Mouse (Mus musculus): ENCODE data around the gene H2-T23.
"Not testable (repeated sequence)": the region's sequence is repeated elsewhere in the genome, so short reads cannot be mapped to it uniquely, and the experiment has no call there.

The H2-T23 gene

DNA sequence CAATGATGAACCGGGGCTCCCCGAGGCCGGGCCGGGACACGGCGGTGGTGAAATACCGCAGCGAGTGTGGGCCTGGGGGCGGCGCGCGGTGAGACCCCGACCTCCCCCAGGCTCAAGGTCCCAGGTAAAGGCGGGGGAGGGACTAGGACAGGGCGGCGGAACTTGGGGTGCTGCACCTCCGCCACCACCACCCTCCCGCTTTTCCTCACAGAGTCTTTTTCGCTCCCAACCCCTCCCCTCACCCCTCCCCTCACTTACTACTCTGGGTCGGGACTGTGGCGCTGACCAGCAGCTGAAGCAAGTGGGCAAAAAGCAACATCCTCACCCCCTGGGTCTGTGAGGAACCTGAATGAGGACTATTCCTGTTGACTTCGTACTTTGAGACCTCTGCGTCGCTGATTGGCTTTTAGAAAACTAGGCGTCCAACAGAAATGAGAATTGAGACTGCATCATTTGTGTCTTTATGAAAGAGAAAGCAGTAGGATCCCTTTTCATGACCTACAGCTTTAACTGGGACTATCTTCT, at the start of gene H2-T23:
H2-T23 (minus strand) TSS at position 505 of the 525 bp plus-strand sequence.
- in situ Hi-C loops (cut with MboI, MseI), result loop anchor here (5.0 kb wide), 2 partner anchors 35 to 80 kb away; no protein-coding TSS in a partner anchor

DNA sequence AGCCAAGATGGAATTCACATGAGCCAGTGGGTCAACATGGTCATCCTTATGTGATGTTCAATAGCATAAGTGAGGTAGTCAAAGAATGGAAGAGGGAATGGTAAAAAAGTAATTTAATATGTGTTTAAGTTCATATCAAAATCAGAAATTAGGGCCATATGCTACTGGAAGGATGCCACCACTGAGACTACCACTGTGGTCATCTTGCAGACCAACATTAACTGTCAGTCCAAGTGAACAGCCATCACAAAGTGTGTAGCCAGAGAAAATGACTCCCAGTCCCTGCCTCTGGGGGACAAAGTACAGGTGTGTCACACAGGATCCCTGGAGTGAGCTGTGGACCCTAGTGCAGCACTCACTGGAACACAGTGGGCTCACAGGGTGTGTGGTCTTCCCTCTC, 49.2 kb upstream of the H2-T23 start:
- in situ Hi-C loops (cut with MboI, MseI), result loop anchor here (5.0 kb wide), 2 partner anchors 35 to 40 kb away; partner anchors contain the start of genes Gm6034 and H2-T22

DNA sequence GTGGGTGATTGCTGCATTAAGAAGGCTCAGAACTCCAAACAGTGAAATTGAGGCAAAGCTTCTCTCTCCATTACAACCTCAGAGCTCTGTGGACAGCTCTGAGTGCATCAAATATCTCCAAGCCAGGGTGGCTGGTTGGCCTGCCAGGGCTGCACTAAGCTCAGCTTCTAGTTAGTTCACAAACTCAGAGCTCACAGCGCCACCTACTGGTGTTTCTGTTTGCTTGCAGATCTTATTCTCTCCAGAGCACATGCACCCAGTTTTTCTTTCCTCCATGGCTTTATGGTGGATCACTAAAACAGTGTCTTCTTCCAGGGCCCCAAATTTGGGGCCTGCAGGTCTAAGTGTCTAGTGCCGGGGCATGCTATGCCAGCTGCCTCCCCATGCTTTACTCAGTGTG, 28.2 kb upstream of the H2-T23 start:
- in situ Hi-C loops (cut with MboI, MseI), result no loop called here

DNA sequence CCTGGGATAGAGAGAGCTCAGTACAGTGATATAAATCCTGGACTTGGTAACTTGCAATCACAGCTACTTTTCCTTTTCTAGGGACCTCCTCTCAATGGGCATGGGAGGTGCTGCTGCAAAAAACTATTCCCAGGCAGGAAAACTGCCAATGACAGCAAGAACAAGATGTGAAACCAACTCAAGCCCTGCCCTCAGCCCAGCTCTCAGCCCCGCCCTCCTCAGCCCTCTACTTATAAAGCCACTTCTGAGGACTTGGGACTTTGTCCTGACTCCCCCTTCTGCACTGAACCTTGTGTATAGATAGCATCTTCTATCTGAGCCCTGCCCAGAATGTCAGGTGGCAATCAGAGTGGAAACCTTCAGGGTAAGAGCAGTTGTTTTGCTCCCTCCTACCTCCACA, 25.7 kb upstream of the H2-T23 start, which contains the start of gene Gm11127:
Gm11127 (minus strand) TSS at position 10 of the 400 bp plus-strand sequence.
- in situ Hi-C loops (cut with MboI, MseI), result loop anchor here (10.0 kb wide), 1 partner anchor 66 kb away; the partner anchor contains the start of genes Gm19684 and Gm7030

DNA sequence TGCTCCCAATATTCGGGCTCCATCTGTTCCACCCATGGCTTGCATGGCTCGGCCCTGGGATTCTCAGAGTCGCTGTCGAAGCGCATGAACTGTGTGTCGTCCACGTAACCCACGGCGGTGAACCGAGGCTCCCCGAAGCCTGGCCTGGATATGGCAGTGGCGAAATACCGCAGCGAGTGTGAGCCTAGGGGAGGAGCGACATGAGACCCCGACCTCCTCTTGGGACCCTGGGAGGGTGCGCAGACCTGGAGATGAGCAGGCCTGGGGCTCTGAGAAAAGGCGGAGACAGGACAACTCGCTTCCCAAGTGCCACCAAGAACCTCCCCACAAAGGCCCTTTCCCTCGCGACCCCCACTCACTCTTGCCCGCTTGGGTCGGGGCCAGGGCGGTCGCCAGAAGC, 25.3 kb upstream of the H2-T23 start:
- in situ Hi-C loops (cut with MboI, MseI), result loop anchor here (10.0 kb wide), 1 partner anchor 67 kb away; the partner anchor contains the start of genes Gm19684 and Gm7030

DNA sequence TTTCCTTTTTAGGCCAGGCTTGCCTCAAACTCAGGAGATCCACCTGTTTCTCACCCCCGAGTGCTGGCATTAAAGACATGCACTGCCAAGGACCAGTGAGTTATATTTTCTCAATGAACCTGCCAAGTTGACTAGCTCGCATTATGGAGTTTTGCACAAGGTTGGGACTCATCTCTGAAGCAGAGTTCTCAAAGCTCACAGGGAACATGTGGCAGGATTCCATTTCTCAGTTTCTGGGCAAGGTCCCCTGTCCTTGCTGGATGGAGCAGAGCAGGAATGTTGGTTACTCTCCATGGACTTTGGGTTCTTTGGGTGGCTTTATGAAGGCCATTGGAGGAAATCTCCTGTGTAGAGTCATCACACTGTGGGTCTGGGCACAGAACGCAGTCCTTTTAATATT, 10.6 kb upstream of the H2-T23 start:
- in situ Hi-C loops (cut with MboI, MseI), result loop anchor here (5.0 kb wide), 1 partner anchor 39 kb away; no protein-coding TSS in a partner anchor

DNA sequence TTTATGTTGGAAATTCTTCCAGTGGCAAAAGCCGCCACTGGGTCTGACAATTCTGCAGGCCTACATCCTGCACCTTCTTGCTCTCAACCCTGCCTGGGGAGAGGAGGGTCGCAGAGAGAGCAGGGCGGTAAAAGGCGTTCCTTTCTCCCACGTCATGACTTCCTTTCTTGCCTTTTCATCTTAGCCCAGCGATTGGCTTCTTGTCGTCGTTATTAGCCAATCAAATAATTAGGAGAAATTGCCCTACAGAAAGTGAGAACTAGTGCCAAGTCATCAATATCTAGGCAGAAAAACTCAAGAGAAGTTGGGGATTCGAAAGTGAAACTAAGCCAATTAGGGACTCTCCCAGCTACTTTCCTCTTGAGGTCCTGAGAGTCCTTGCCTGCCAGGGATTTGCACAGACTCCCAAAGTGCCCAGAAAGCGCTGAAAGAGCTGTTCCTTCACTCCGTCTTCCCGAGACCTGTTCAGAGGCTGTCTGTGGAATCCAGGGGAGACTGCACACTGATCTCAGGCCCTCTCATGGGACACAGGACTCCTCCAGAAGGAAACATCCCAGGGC, 10.0 kb upstream of the H2-T23 start, which contains the start of the genes H2-T22 and Gm6034:
H2-T22 (minus strand) TSS at position 138 of the 560 bp plus-strand sequence.
Gm6034 (plus strand) TSS at position 352 of the 560 bp plus-strand sequence.
- in situ Hi-C loops (cut with MboI, MseI), result loop anchor here (5.0 kb wide), 1 partner anchor 40 kb away; no protein-coding TSS in a partner anchor

DNA sequence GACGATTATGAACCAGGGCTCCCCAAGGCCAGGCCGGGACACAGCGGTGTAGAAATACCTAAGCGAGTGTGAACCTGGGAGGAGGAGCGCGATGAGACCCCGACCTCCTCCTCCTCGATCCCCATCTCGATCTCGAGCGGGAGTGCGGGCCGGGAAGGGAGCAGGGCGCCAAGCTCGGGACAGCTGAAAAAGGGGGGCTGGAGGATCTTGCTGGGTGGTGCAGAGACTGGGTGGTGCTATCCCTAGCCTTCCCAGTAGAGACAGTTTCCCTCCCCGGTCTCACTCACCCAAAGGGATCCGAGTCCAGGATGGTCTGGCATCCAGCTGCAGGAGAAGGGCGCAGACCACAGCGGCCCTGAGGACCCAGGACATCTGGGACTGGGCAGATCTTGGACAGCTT, 9.4 kb upstream of the H2-T23 start:
- in situ Hi-C loops (cut with MboI, MseI), result loop anchor here (5.0 kb wide), 1 partner anchor 40 kb away; no protein-coding TSS in a partner anchor

DNA sequence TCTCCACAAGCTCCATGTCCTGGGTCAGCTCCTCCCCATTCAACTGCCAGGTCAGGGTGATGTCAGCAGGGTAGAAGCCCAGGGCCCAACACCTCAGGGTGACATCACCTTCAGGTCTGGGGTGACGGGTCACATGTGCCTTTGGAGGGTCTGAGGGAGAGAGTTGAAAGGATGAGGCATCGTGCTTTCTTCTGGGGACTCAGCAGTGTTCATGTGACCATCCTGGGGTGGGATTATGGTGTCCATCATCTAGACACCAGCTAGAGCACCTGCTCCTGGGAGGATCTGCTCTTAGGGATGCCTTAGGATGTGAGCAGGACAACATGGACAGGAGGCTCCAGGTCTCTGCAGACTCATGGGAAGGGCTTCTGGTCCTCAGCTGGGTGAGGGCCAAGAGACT, 7.9 kb upstream of the H2-T23 start:
- in situ Hi-C loops (cut with MboI, MseI), result loop anchor here (5.0 kb wide), 1 partner anchor 42 kb away; no protein-coding TSS in a partner anchor

DNA sequence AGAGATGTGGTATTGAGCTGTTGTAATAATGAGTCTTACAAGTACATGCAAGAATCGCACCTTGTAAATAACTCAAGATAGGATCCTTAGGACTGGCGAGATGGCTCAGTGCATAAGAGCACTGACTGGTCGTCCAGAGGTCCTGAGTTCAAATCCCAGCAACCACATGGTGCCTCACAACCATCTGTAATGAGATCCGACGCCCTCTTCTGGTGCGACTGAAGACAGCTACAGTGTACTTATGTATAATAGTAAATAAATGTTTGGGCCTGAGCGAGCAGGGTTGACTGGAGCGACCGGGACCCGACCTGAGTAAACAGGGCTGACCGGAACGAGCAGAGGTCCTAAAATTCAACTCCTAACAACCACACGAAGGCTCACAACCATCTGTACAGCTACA, 3.5 kb upstream of the H2-T23 start:
- in situ Hi-C loops (cut with MboI, MseI), result not testable (repeated sequence)

DNA sequence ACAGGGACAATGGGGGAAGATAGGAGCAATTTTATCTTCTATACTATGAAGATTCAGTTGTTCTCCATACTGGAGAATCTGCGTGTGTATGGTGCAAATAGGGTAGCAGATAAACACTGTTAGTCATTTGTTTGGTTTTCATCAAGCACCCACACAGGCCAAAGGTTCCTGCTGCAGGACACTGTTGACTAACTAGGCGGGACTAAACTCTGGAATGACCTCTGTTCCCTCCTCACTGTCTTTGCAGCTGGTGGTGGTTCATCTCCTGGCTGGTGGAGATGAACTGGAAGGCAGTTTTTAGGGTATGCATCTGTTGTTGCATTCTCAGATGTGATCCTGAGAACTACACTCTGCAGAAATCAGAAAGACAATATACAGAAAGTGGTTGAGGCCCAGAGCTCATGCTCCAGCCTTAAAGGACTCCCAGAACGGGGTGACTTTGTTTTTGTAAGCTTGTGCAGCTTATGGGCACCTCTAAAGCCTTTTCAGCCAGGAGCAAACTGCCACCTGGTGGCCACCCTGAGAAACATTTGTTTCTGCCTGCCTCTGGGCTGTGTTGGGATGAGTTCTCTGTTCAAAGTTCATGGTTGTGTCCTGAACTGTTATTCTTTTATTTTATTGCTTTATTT, 2.5 kb upstream of the H2-T23 start:
- in situ Hi-C loops (cut with MboI, MseI), result not testable (repeated sequence)

DNA sequence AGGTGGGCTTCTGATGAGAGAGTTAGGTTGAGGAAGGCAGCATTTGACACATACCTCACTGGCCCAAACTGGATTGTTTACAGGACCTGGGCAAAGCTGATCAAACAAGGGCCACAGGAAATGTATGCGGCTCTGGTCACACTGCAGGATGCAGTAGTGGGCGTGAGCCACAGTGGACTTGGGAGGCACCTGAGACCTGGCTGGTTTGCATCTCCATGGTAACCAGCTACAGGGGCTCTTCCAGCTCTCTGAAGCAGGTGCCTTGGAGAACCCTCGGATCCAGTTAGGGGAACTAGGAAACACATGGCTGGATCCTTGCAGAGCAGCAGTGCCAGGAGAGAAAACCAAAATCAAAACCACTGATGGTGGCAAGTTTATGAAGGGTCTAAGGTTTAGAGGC, 1.9 kb upstream of the H2-T23 start:
- in situ Hi-C loops (cut with MboI, MseI), result loop anchor here (5.0 kb wide), 2 partner anchors 37 to 78 kb away; no protein-coding TSS in a partner anchor

DNA sequence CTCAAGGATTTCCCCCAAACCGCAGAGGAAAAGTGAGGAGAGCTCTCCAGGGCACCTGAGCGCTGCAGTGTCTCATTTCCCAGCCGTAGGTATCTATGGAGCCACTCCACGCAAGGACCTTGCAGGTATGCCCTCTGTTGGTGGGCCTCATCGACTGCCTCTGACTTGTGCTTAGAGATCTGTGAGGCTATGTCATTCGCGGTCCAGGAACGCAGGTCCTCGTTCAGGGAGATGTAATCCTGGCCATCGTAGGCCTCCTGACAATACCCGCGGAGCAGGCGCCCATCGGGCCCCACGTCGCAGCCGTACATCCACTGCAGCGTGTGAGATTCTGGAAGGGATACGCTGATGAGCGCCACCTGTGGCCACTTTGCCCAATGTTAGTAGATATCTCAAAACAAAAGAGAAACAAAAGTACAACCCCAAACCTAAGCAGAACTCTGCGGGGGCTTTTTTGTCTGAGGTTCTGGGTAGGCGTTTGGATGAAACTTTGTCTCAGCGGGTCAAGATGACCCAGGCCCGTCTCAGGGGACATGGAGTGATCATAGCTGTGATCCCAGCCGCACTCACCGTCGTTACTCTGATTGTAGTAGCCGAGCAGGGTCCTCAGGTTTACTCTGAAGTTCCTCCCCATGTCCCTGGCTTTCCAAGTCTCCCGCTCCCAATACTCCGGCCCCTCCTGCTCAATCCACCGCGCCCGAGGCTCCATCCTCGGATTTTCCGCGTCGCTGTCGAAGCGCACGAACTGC, 898 bp downstream of the H2-T23 start:
- in situ Hi-C loops (cut with MboI, MseI), result loop anchor here (5.0 kb wide), 2 partner anchors 34 to 81 kb away; no protein-coding TSS in a partner anchor

DNA sequence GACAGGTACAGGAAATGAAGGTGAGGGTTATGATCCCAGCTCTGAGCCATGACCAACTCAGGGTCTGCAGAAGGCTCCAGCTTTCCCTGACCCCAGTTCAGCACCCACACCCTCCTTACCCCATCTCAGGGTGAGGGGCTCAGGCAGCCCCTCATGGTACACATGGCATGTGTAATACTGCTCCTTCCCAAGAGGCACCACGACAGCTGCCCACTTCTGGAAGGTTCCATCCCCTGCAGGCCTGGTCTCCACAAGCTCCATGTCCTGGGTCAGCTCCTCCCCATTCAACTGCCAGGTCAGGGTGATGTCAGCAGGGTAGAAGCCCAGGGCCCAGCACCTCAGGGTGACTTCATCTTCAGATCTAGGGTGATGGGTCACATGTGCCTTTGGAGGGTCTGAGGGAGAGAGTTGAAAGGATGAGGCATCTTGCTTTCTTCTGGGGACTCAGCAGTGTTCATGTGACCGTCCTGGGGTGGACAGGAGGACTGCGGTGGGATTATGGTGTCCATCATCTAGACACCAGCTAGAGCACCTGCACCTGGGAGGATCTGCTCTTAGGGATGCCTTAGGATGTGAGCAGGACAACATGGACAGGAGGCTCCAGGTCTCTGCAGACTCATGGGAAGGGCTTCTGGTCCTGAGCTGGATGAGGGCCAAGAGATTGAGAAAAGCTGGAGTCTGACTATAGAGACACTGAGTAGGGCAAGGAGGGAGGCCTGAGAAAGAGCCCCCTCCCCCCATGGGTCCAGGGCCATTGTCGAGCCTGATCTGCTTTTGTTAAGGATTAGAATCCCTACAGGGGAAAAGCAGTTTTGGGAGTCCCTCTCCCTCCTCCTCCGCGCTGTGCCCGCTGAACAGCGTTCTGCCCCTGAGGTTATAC, 1.7 kb downstream of the H2-T23 start:
- in situ Hi-C loops (cut with MboI, MseI), result loop anchor here (5.0 kb wide), 2 partner anchors 34 to 81 kb away; no protein-coding TSS in a partner anchor

DNA sequence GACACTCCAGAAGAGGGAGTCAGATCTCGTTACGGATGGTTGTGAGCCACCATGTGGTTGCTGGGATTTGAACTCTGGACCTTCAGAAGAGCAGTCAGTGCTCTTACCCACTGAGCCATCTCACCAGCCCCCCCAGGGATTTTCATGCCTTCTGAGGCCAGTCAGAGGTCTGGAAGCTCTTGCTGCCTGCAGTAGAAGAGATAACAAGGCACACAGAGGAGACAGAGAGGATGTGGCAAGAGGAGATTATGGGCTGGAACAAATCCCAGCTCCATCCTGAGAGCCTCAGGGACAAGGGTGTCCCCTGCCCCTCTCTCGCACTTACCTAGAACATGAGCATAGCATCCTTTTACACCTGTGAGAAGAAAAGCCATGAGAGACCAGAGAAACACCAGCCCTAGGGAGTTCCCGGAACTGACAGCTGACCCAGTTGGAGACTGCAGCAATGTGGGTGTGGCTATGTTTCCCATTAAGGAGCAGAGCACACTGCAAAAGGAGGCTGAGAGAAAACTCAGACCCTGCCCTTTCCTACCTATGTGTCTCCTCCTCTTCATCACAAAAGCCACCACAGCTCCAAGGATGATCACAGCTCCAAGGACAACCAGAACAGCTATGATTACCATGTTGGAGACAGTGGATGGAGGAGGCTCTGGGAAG, 2.5 kb downstream of the H2-T23 start:
- in situ Hi-C loops (cut with MboI, MseI), result loop anchor here (5.0 kb wide), 2 partner anchors 33 to 82 kb away; no protein-coding TSS in a partner anchor

DNA sequence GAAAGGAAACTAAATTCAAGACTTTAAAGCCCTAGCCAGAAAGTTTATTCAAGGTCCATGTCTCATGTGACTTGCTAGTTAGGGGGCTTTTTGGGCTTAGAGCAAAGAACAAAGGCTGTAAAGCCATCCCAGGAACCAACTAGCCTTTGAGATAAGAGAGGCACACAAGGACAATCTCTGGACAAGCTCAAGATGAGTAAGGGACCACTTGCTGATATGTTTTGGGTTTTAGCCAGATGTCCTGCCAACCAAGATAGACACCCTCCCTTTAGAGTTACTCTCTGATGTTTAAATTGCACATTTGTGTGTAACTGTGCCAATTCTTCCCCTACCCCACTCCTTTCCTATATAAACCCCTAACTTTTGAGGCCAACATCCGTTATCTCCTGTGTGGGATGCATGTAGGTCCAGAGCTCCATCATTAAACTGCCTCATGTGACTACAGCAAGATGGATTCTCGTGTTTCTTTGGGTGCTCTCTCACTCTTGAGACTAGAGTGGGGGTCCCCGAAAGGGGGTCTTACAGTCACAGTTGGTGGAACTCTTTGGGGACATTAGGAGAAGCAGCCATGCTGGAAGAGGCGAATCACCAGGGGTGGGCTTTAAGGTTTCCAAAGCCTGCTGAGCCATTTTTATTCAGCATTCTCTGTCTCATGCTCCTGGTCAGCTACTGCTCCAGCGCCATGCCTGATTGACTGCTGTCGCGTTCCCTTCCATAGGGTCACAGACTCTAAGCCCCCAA, 3.6 kb downstream of the H2-T23 start:
- in situ Hi-C loops (cut with MboI, MseI), result no loop called here

DNA sequence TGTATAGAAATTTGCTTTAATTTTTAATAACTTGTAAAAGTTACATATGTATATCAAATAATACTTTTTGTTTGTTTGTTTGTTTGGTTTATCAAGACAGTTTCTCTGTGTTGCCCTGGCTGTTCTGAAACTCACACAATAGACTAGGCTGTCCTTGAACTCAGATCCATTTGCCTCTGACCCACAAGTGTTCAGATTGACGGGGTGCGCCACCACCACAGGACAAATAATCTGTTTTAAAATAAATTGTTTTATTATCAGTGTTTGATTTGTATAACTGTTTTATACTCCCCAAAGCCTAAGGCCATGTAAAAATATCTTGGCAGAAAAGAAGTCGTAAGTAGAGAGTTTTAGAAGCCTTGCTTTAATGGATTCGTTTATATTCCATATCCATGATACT, 5.0 kb downstream of the H2-T23 start:
- in situ Hi-C loops (cut with MboI, MseI), result no loop called here

DNA sequence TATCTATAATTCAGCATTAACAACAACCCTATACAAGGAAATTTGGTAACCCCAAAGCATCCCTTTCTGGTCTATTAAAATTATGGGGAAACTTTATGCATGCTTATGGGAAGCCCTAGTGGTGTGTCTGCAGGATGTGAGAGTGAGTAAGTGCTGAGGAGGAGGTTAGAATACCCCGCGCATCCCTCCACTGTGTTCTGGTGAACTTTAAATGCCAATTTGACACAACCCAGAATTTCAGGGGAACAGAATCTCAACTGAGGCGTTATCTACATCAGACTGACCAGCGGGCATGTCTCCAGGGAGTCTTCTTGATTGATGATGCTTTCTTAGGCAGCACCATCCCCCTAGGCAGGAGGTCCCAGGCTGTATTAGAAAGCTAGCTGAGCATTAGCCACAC, 6.8 kb downstream of the H2-T23 start:
- in situ Hi-C loops (cut with MboI, MseI), result no loop called here

DNA sequence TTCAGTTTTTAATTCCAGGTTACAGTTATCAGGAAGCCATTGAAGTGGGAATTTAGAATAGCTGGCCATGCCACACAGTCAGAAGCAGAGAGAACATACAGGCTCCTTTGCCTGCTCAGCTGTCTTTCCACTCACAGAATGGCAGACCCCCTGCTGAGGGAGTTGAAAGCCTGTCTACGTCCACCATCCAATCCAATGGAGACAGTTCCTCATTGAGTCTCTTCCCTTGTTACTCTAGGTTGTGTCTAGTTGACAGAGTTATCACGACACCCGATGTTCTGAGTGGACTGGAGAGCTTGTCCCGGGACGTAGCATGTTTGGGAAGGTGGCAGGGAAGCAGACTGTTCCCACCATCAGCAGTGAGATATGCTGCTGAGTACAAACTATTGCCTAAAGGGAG, 7.5 kb downstream of the H2-T23 start:
- in situ Hi-C loops (cut with MboI, MseI), result no loop called here

All from T-helper 1 cell (primary cell).